Mouse (Mus musculus): Measurements from ENCODE around the gene Ddhd1. TPM values are rescaled to one million over a fixed set of nuclear protein-coding genes. Genes with fewer than 3 reads are reported as not detected.
A peak's percentile ranks its signal among the peaks of the same experiment; 100 is the strongest.

Ddhd1 gene
- polyA plus RNA-seq, 1 experiment = 37.6 TPM

DNA sequence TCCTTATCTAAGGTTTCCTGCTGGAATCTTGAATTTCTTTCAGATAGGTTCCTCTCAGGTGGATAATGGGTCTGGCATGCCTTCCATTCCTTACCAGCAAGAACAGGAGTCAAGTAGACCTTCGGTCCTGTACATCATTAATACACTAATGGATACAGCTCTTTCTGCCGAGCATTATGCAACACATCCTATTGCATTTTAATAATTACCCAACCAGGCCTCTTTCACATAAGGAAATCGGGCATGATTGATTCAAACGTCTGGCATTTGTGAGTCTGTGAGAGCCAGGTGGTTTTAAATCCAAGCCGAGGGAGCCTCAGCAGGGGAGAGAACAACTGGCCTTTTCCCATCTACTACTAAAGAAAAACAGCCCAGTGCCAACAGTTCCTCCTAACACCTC is 3.6 kb upstream of the Ddhd1 start:
- TF ChIP-seq POLR2A (IDR thresholded peaks at IDR 0.05; ENCODE audit: insufficient read depth, low read length) = no peak
- no peak for TF ChIP-seq EP300 (IDR thresholded peaks at IDR 0.05; ENCODE audit: insufficient read depth, low read depth, low read length)
- no peak for TF ChIP-seq CTCF (IDR thresholded peaks at IDR 0.05; ENCODE audit: low read depth, low read length)
- no peaks in the 10 kb centered on the region for H3K9me3 ChIP-seq (replicated peaks; ENCODE audit: control insufficient read depth, insufficient read depth, low read length, poor library complexity, severe bottlenecking)
- H3K27me3 ChIP-seq (ENCODE audit: control insufficient read depth, insufficient read depth, low read length, poor library complexity, severe bottlenecking) = no peaks in the 10 kb centered on the region
- no peak overlapping the region for H3K9ac ChIP-seq (ENCODE audit: low read depth, poor library complexity, severe bottlenecking)
- no peak overlapping the region for H3K4me3 ChIP-seq (ENCODE audit: low read depth, low read length)
- H3K36me3 ChIP-seq (ENCODE audit: control insufficient read depth, insufficient read depth, low read length, poor library complexity, severe bottlenecking) = no peaks in the 10 kb centered on the region
- no peak overlapping the region for H3K27ac ChIP-seq (ENCODE audit: insufficient read depth, low read length)
- H3K4me1 ChIP-seq (ENCODE audit: control insufficient read depth, insufficient read depth, low read length) = no peaks in the 10 kb centered on the region

DNA sequence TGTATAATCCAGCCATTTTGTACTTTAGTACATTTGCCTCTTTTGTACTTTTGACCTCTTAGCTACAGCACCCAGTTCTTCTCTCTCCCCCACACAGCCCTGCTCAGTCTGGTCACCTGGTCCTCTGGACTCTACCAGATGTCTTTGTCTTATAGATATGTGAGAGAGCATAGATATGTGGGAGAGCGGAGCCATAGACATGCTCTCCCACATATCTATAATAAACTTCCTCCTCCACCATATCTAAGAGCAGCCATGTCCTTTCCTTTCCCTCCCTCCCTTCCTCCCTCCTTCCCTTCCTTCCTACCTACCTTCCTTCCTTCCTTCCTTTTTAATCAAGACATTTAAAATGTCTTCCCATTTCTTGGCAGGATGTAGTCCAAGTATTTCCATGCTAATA is 2.4 kb upstream of the Ddhd1 start:
- no peak overlapping the region for H3K4me3 ChIP-seq (ENCODE audit: low read depth, low read length)
- H3K27me3 ChIP-seq (ENCODE audit: control insufficient read depth, insufficient read depth, low read length, poor library complexity, severe bottlenecking) = no peaks in the 10 kb centered on the region
- no peak overlapping the region for H3K27ac ChIP-seq (ENCODE audit: insufficient read depth, low read length)
- no peak for TF ChIP-seq CTCF (IDR thresholded peaks at IDR 0.05; ENCODE audit: low read depth, low read length)
- TF ChIP-seq POLR2A (IDR thresholded peaks at IDR 0.05; ENCODE audit: insufficient read depth, low read length) = no peak
- no peak for TF ChIP-seq EP300 (IDR thresholded peaks at IDR 0.05; ENCODE audit: insufficient read depth, low read depth, low read length)
- H3K4me1 ChIP-seq (ENCODE audit: control insufficient read depth, insufficient read depth, low read length) = no peaks in the 10 kb centered on the region
- no peak overlapping the region for H3K9ac ChIP-seq (ENCODE audit: low read depth, poor library complexity, severe bottlenecking)
- no peaks in the 10 kb centered on the region for H3K36me3 ChIP-seq (ENCODE audit: control insufficient read depth, insufficient read depth, low read length, poor library complexity, severe bottlenecking)
- H3K9me3 ChIP-seq (replicated peaks; ENCODE audit: control insufficient read depth, insufficient read depth, low read length, poor library complexity, severe bottlenecking) = no peaks in the 10 kb centered on the region

DNA sequence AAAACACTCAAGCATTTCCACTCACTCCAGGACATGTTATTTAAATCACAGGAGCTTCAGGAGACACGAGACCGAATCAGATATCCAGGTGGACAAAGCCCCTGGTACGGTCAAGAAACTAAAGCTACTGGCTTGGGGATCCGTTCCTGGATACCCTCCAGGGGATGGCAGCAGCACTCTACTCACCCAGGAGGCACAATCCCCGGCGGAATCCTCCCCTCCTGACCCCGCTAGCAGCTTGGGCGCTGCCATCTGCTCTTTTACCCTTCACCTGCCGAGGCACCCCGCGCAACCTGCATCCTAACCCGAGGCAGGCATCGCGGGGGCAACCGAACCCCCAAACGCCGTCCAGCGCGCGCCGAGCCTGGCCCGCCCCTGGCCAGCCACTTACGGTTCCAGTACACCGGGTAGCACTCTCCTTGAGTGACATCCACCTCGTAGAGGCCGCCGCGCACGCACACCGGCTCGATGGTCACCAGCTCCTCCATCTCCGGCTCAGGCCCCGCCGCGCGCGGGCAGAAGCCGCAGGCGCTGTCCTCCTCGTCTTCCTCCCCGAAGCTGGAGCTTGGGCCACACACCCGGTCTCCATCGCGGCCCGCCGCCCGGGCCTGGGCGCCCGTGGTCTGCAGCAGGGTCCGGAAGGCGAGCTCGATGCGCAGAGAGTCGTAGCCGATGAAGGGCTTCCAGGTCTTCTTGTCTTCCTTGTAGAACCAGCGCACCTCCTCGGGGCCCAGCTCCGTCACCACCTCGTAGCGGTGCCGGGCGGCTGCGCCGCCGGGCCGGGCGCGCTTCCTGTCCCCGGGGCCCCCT is 907 bp downstream of the Ddhd1 start:
- TF ChIP-seq CTCF (IDR thresholded peaks at IDR 0.05; ENCODE audit: low read depth, low read length) (no peak), EP300 (IDR thresholded peaks at IDR 0.05; ENCODE audit: insufficient read depth, low read depth, low read length) (no peak), POLR2A (IDR thresholded peaks at IDR 0.05; ENCODE audit: insufficient read depth, low read length) (no peak)
- Histone ChIP-seq H3K36me3 (ENCODE audit: control insufficient read depth, insufficient read depth, low read length, poor library complexity, severe bottlenecking) (no peaks in the 10 kb centered on the region), H3K27ac (ENCODE audit: insufficient read depth, low read length) (no peak overlapping the region)

DNA sequence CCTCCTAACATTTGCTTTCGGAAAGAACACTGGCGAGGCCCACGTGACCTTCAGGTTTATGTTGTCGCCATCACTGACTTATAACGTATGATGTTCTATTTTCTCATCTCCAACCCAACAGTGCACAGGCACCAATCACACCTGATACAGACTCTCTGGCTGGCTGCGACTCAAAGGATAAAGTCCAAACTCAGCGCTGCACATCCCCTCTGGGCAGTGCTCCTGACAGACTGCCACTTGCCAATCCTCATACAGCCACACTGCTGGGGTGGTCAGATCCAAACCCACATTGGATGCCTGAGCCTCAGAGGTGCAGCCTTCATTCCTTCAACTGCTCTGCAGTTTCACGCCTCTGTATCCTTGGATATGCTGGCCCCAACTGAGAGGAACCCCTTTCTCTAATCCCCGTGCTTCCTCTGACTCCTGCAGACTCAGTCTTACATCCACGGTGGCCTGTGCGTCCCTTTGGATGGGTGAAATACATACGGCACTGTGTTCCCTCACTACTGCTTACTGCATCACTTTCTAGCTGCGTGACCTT is 3.0 kb downstream of the Ddhd1 start:
- no peak overlapping the region for H3K4me3 ChIP-seq (ENCODE audit: low read depth, low read length)
- no peak for TF ChIP-seq CTCF (IDR thresholded peaks at IDR 0.05; ENCODE audit: low read depth, low read length)
- no peak for TF ChIP-seq EP300 (IDR thresholded peaks at IDR 0.05; ENCODE audit: insufficient read depth, low read depth, low read length)
- TF ChIP-seq POLR2A (IDR thresholded peaks at IDR 0.05; ENCODE audit: insufficient read depth, low read length) = no peak
- H3K9ac ChIP-seq (ENCODE audit: low read depth, poor library complexity, severe bottlenecking) = no peak overlapping the region

More for the DNA sequence above, 907 bp downstream of the Ddhd1 start:
- peak overlapping the region; percentile 93 for H3K9ac ChIP-seq (ENCODE audit: low read depth, poor library complexity, severe bottlenecking)
- no peaks in the 10 kb centered on the region for H3K9me3 ChIP-seq (replicated peaks; ENCODE audit: control insufficient read depth, insufficient read depth, low read length, poor library complexity, severe bottlenecking)
- H3K4me1 ChIP-seq (ENCODE audit: control insufficient read depth, insufficient read depth, low read length) = no peaks in the 10 kb centered on the region
- peak overlapping the region; percentile 97 for H3K4me3 ChIP-seq (ENCODE audit: low read depth, low read length)
- no peaks in the 10 kb centered on the region for H3K27me3 ChIP-seq (ENCODE audit: control insufficient read depth, insufficient read depth, low read length, poor library complexity, severe bottlenecking)

DNA sequence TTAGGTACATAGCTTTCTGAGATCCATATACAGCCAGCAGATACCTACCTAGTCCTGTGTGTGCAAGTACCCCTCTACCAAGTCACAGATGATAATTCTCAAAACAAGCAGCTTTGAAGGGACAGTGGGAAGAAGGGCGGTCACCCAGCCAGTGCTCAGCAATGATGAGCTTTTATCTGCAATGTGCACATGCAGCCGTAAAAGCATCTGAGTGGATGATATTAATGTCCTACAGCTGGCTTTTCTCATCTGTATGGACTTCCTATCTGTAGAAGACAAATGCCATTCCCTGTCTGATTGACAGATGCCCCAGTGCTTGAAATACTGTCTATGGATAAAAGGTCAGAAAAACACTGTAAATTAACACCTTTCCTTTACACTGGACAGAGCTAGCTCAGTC is 4.2 kb downstream of the Ddhd1 start:
- TF ChIP-seq POLR2A (IDR thresholded peaks at IDR 0.05; ENCODE audit: insufficient read depth, low read length) = no peak
- no peak for TF ChIP-seq CTCF (IDR thresholded peaks at IDR 0.05; ENCODE audit: low read depth, low read length)
- TF ChIP-seq EP300 (IDR thresholded peaks at IDR 0.05; ENCODE audit: insufficient read depth, low read depth, low read length) = no peak
- Histone ChIP-seq H3K9me3 (replicated peaks; ENCODE audit: control insufficient read depth, insufficient read depth, low read length, poor library complexity, severe bottlenecking) (no peaks in the 10 kb centered on the region), H3K27ac (ENCODE audit: insufficient read depth, low read length) (no peak overlapping the region), H3K27me3 (ENCODE audit: control insufficient read depth, insufficient read depth, low read length, poor library complexity, severe bottlenecking) (no peaks in the 10 kb centered on the region), H3K9ac (ENCODE audit: low read depth, poor library complexity, severe bottlenecking) (no peak overlapping the region), H3K4me1 (ENCODE audit: control insufficient read depth, insufficient read depth, low read length) (no peaks in the 10 kb centered on the region), H3K36me3 (ENCODE audit: control insufficient read depth, insufficient read depth, low read length, poor library complexity, severe bottlenecking) (no peaks in the 10 kb centered on the region), H3K4me3 (ENCODE audit: low read depth, low read length) (no peak overlapping the region)

More for the DNA sequence above, 3.0 kb downstream of the Ddhd1 start:
- Histone ChIP-seq H3K4me1 (ENCODE audit: control insufficient read depth, insufficient read depth, low read length) (no peaks in the 10 kb centered on the region), H3K27ac (ENCODE audit: insufficient read depth, low read length) (no peak overlapping the region), H3K27me3 (ENCODE audit: control insufficient read depth, insufficient read depth, low read length, poor library complexity, severe bottlenecking) (no peaks in the 10 kb centered on the region), H3K36me3 (ENCODE audit: control insufficient read depth, insufficient read depth, low read length, poor library complexity, severe bottlenecking) (no peaks in the 10 kb centered on the region), H3K9me3 (replicated peaks; ENCODE audit: control insufficient read depth, insufficient read depth, low read length, poor library complexity, severe bottlenecking) (no peaks in the 10 kb centered on the region)
